Mouse (Mus musculus): ENCODE data around the gene Fam161b. TPM values are rescaled to one million over a fixed set of nuclear protein-coding genes. Genes with fewer than 3 reads are reported as not detected.

The Fam161b gene
- 1 to 10 TPM; 3.2 to 4.5 TPM for total RNA-seq (2021)
- long read RNA-seq, experiment 1, partial matches to known transcripts: 0 of 5 reads
- long read RNA-seq, experiment 1, other reads (novel, unspliced or antisense): 1 of 5 reads
- long read RNA-seq, experiment 2, partial matches to known transcripts: 2 of 9 reads
- long read RNA-seq, experiment 2, other reads (novel, unspliced or antisense): 0 of 9 reads

GRCm38 (mm10) chr12:84361555-84362489 lies at the start of gene Fam161b, which contains the start of gene Coq6:
Gene Fam161b (minus strand): TSS chr12:84361833.
Gene Coq6 (plus strand): TSS chr12:84361657.
- DNase-seq (ENCODE audit: low spot score in 2 of 2): peak; percentile 83 to 88

DNA sequence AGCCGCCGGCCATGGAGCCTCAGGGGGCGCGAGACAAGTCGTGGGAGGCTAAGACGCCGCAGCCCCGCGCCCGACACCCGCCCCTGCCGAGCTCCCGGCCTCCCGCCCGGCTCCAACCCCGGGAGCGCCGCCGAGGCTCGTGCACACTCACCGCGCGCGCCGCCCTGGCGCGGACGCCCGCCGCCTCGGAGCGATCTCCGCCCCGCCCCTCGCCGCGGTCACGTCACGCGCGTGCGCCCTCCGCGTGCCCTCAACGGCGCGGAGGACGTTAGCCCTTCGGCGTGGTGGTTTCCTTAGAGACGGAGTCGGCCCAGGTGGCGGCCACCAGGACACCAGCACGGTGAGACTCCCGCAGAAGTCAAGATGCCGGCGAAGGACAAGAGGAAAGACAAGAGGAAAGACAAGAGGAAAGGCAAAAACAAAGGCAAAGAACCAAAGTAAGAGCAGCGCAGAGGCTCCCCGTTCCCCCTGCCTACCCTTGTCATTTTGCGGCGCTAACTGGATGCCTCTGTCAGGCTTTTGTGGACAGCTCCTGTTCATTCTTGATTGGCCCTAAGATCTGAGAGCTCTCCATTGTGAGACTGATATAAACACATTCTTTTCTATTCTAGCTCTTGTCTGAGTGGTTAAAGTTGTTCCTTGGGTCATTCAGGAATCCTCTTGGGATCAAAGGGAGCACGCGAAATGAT lies 47.3 kb upstream of the Fam161b start, which contains the start of the genes Entpd5 and Bbof1:
Gene Entpd5, minus strand, starts transcription at position 211 of the 689 bp plus-strand sequence.
Gene Bbof1, plus strand, starts transcription at position 253 of the 689 bp plus-strand sequence.
- DNase-seq (ENCODE audit: low spot score in 2 of 2): peak; percentile 91 to 93

GRCm38 (mm10) chr12:84407874-84408818 lies 46.5 kb upstream of the Fam161b start:
- no peak for DNase-seq (ENCODE audit: low spot score in 2 of 2)

- DNase-seq (ENCODE audit: low spot score in 2 of 2): no peak
Measured at GRCm38 (mm10) chr12:84407259-84407658, 45.6 kb upstream of the Fam161b start.

DNA sequence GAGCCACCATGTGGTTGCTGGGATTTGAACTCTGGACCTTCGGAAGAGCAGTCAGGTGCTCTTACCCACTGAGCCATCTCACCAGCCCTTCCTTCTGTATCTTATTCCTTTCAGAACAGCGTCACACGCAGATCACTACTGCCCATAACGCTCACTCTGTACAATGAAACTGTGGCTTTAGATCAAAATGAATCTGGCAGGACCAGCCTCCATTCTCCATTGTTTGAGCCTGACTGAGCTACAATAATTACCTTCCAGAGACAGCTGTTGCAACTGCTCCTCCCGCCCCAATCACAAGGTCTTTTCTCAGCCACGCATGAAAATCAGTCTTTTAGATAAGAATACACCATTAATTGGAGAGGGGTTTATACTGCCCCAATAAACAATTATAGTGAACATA lies 42.9 kb upstream of the Fam161b start:
- DNase-seq (ENCODE audit: low spot score in 2 of 2): no peak

DNA sequence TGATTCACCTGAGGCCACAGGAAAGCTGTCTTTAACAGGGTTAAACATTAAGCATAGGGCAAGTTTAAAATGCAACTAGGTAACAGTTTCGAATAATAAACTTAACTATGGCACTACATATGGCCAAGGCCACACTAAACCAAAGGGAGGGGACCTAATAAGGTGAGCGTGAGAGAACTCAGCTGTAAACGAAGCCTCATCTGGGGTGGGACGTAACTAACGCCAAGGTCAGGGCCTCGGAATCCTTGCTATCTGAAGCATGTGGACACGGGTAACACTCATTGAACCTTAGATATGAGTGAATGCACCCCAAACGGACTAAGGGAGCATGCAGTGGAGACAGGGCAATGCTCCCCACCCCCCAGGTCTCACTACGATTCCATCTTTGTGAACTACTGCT lies 41.3 kb upstream of the Fam161b start:
- DNase-seq (ENCODE audit: low spot score in 2 of 2): no peak

- DNase-seq (ENCODE audit: low spot score in 2 of 2): peak; percentile 33 to 47
Measured at GRCm38 (mm10) chr12:84400653-84401052, 39.0 kb upstream of the Fam161b start.

DNA sequence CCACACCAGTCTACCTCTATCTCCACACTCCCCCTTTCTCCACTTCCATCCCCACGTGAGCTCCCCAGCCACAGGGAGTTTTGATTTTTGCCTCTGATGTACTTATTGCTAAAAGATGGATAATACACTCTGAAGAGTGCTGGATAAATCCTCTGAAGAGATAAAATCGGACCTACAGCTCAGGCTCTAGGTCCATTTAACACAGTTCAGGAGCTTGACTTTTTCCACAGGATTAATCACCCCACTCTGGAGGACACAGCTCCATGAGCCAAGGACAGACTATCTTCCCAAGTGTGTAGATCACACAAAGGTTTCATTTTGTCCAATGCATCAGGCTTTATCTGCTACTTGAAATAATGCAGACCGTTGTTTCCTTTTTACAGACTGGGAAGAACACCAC lies 38.4 kb upstream of the Fam161b start:
- no peak for DNase-seq (ENCODE audit: low spot score in 2 of 2)

DNA sequence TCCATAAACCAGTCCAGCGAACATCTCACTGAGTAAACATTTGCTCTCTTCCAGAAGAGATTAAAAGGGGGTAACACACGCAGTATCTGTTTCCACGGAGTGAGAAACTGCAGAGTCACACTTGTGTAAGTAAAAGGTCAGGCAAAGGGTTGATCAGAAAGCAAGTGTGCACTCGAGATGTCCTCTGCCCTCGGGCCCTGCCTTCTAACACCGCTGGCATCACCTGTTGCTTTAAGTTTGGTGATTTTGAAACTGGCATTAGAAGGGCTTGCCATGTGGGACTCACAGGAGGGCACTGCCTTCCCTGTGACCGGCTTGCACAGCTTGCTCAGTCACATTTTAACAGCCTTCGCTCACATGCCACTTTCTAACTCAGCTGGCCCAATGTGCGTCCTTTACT lies 38.0 kb upstream of the Fam161b start:
- DNase-seq (ENCODE audit: low spot score in 2 of 2): no peak

- no peak for DNase-seq (ENCODE audit: low spot score in 2 of 2)
Measured at GRCm38 (mm10) chr12:84399135-84399534, 37.5 kb upstream of the Fam161b start.

- DNase-seq (ENCODE audit: low spot score in 2 of 2): no peak
Measured at GRCm38 (mm10) chr12:84398629-84399028, 37.0 kb upstream of the Fam161b start.

DNA sequence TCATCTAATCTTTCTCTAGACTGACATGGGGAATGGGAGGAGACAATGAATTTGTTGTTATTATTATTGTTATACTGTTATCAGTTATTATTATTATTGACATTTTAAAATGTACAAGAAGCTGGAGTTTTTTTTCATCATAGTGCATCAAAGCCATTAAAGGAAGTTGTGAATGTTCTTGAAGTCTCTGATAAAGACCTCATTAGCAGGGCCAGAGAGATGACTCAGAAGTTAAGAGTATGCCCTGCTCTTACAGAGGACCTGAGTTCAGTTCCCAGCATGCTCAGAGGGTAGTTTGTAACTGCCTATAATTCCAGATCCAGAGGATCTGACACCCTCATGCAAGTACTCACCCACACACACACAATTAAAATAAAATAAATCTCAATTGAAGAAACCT lies 36.1 kb upstream of the Fam161b start:
- DNase-seq (ENCODE audit: low spot score in 2 of 2): no peak

DNA sequence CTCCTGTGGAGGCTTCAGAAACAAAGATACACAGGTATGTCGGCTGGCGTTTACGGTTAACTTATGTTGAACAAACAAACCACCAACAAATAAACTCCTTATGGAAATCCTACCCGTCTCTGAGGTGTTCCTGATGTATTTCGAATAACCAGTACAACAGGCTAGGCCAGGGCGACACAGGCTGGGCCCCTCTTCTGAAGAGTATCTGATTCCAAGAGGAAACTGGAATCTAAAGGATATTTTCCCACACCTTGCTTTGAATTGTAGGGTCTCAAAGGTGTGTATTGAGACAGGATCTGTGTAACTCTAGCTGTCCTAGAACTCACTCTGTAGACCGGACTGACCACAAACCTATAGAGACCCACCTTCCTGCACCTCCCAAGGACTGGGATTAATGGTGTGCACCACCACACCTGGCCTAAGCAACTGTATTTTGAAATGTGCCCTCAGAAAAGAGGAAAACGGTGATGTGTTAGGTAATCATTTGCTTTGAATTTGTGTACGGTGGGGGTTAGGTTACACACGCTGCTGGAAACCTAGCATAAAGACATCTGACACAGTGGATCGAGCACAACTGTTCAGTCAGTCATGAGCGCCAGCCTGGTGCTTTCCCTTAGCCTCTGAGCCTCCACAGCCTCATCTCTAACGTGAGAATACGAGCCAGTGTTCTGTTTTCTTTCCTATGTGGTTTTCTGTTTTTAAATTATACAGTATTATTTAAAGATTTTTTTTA lies 35.5 kb upstream of the Fam161b start:
- no peak for DNase-seq (ENCODE audit: low spot score in 2 of 2)

GRCm38 (mm10) chr12:84393847-84394246 lies 32.2 kb upstream of the Fam161b start:
- DNase-seq (ENCODE audit: low spot score in 2 of 2): no peak

GRCm38 (mm10) chr12:84392681-84393080 lies 31.0 kb upstream of the Fam161b start:
- no peak for DNase-seq (ENCODE audit: low spot score in 2 of 2)

GRCm38 (mm10) chr12:84390336-84390735 lies 28.7 kb upstream of the Fam161b start:
- no peak for DNase-seq (ENCODE audit: low spot score in 2 of 2)

DNA sequence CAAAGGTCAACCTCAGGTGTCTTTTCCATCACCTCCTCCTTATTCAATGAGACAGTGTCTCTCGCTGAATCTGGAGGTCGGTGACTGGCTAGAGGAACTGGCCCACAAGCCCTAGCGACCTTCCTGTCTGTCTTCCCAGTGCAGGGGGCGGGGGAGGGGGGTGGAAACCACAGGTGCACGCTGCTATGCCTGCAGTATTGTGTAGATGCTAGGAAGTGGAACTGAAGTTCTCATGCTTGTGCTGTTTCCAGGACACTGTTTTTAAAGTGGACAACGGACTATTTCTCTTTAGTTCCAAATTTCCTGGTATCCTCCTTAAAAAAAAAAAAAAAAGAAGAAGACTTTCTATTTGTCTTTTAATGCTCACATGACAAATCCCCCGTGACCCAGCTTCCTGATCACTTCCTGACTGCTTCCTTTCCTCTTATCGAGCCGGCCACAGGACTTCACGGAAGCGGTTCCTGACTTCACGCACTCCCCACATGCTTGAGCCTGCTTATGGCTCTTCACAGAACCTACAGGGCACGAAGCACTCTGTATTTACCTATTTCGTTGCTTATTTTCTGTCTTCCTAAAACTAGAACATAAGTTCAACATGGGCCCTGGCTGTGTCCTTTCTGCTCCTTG lies 27.3 kb upstream of the Fam161b start:
- no peak for DNase-seq (ENCODE audit: low spot score in 2 of 2)

DNA sequence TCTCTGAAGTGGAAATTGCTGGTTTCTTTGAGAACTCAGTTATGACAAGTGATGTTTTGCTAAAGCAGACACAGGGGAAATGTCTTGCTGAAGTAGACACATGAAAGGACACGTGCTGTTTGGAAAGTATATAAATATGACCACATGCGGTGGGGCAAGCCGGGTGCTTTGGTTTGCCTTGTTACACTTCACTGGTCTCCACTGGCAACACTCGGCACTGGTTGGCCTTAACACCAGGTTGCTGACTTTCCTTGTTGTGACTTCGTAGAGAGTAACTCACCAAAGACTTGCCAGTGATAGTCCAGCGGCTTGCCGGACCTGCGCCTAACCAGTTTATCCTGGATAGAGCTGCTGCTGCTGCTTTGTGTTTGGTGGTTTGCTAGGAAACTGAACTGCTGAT lies 26.5 kb upstream of the Fam161b start:
- DNase-seq (ENCODE audit: low spot score in 2 of 2): no peak

DNA sequence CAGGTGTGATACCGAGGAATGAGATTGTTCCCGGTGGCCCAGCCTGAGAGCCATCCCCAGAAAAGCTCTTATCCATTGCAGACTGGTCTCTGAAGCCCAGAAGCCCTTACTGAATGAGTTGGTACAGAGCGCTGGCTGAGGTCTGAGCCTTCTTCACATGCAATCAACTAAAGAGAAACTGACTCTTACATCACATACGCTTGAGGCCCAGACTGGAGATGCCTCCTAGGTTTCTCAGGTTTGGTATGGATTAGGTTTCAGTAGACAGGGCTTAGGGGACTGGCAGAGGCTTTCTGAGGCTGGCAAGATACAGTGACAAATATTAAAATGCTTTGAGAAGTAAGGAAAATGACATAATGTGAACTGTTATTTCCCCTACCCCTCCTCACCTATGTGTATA lies 23.8 kb upstream of the Fam161b start:
- DNase-seq (ENCODE audit: low spot score in 2 of 2): no peak

Data from adrenal gland, adult 18-20 months (tissue).